Mouse (Mus musculus) adrenal gland, adult 8-10 months (tissue): ENCODE measurements around the gene Akap12. TPM values are rescaled to one million over a fixed set of nuclear protein-coding genes. Genes with fewer than 3 reads are reported as not detected.

Experiments used
- DNase-seq: peaks from one replicate; pipeline ENCODE4 v3.0.0; 2022
- total RNA-seq, 4 experiments: library from RNA; stranded (reverse); gene quantifications; 2 replicates each; pipeline ENCODE4 v1.2.4; 2022

The Akap12 gene
- total RNA-seq, 4 experiments from 2014 or later, result 17.0 to 22.1 (median 19.2) TPM

- DNase-seq, result no peak
These were observed 18.6 kb downstream of the Akap12 start for GRCm38 (mm10) chr10:4284781-4285180.

- no peak for DNase-seq
These were observed 19.6 kb downstream of the Akap12 start for GRCm38 (mm10) chr10:4285752-4286151.

GRCm38 (mm10) chr10:4289171-4289570 lies 23.0 kb downstream of the Akap12 start:
- DNase-seq, result no peak

- no peak for DNase-seq
These were observed 23.5 kb downstream of the Akap12 start for GRCm38 (mm10) chr10:4289636-4290035.

- DNase-seq, result no peak
These were observed 24.0 kb downstream of the Akap12 start for GRCm38 (mm10) chr10:4290145-4290544.

- DNase-seq, result no peak
These were observed 24.4 kb downstream of the Akap12 start for GRCm38 (mm10) chr10:4290561-4290960.

- no peak for DNase-seq
These were observed 27.2 kb downstream of the Akap12 start for GRCm38 (mm10) chr10:4293418-4293817.

GRCm38 (mm10) chr10:4303558-4303957 lies 37.4 kb downstream of the Akap12 start:
- DNase-seq, result no peak

- DNase-seq, result no peak
These were observed 57.7 kb downstream of the Akap12 start for GRCm38 (mm10) chr10:4323885-4324284.

- DNase-seq, result no peak
These were observed 59.4 kb downstream of the Akap12 start for GRCm38 (mm10) chr10:4325562-4325961.

- no peak for DNase-seq
These were observed 61.5 kb downstream of the Akap12 start for GRCm38 (mm10) chr10:4327716-4328115.

- DNase-seq, result no peak
These were observed 66.2 kb downstream of the Akap12 start for GRCm38 (mm10) chr10:4332228-4332979.

- DNase-seq, result no peak
These were observed 67.1 kb downstream of the Akap12 start for GRCm38 (mm10) chr10:4333319-4333718.

- peak; percentile 80 for DNase-seq
These were observed 68.0 kb downstream of the Akap12 start for GRCm38 (mm10) chr10:4334039-4334683.

GRCm38 (mm10) chr10:4338863-4339461 lies 72.8 kb downstream of the Akap12 start:
- DNase-seq, result no peak

- DNase-seq, result no peak
These were observed 75.2 kb downstream of the Akap12 start for GRCm38 (mm10) chr10:4341430-4341829.

GRCm38 (mm10) chr10:4346489-4347135 lies 80.4 kb downstream of the Akap12 start:
- DNase-seq, result peak; percentile 96

GRCm38 (mm10) chr10:4347136-4347492 lies 80.9 kb downstream of the Akap12 start:
- DNase-seq, result no peak

GRCm38 (mm10) chr10:4347591-4347990 lies 81.4 kb downstream of the Akap12 start:
- DNase-seq, result peak; percentile 87

GRCm38 (mm10) chr10:4354371-4355260 lies 88.4 kb downstream of the Akap12 start:
- DNase-seq, result no peak

GRCm38 (mm10) chr10:4355882-4356451 lies 89.8 kb downstream of the Akap12 start:
- DNase-seq, result no peak

GRCm38 (mm10) chr10:4356640-4357039 lies 90.5 kb downstream of the Akap12 start:
- no peak for DNase-seq
